Mouse (Mus musculus) liver, embryonic 14.5 days (tissue): Measurements from ENCODE around the gene Mrps23. TPM values are rescaled to one million over a fixed set of nuclear protein-coding genes. Genes with fewer than 3 reads are reported as not detected.

Experiments
- ATAC-seq: fragments of 200-750 bp; cut with Nextera tagmentation; 2 replicates; pipeline ENCODE4 v1.8.0; 2017; ENCODE audit warnings: moderate number of reproducible peaks, mild to moderate bottlenecking, moderate library complexity; ENCODE audit not compliant: insufficient read depth
- DNase-seq, 3 experiments: peaks; one replicate each; pipeline ENCODE4 v3.0.0-alpha.2; 2012 to 2013; ENCODE audit warnings: low read depth in 3 of 3, low spot score in 3 of 3
- H3K27ac ChIP-seq: fragments of 300-500 bp; sonication (generic); 2 replicates; pipeline ENCODE4 v1.5.1; 2014; ENCODE audit warnings: moderate library complexity, mild to moderate bottlenecking, control low read depth, inconsistent platforms
- H3K27me3 ChIP-seq: fragments of 300-500 bp; sonication (generic); 2 replicates; pipeline ENCODE4 v1.6.1; 2014; ENCODE audit warnings: mild to moderate bottlenecking, low read length, moderate library complexity; ENCODE audit not compliant: control insufficient read depth, insufficient read depth
- H3K36me3 ChIP-seq: fragments of 300-500 bp; sonication (generic); replicated peaks from 2 replicates; pipeline ENCODE4 v1.6.1; 2014; ENCODE audit warnings: low read depth; ENCODE audit not compliant: control insufficient read depth, insufficient read depth
- H3K4me1 ChIP-seq, 2 experiments: fragments of 200-500 bp in 1 of 2; fragments of 300-500 bp in 1 of 2; sonication (generic) in 1 of 2; replicated peaks; 2 replicates each; pipeline ENCODE4 v1.6.1; 2012 to 2014; ENCODE audit warnings: antibody characterized with exemption in 1 of 2, inconsistent platforms in 1 of 2, low read length in 1 of 2; ENCODE audit not compliant: control insufficient read depth in 2 of 2, insufficient read depth in 2 of 2
- H3K4me2 ChIP-seq: fragments of 300-500 bp; sonication (generic); 2 replicates; pipeline ENCODE4 v1.6.1; 2014; ENCODE audit warnings: low read depth, mild to moderate bottlenecking, control low read depth, moderate library complexity
- H3K4me3 ChIP-seq, 2 experiments: fragments of 200-500 bp in 1 of 2; fragments of 300-500 bp in 1 of 2; sonication (generic) in 1 of 2; 2 replicates each; pipeline ENCODE4 v1.5.1; 2012 to 2014; ENCODE audit warnings: low read depth in 2 of 2, low read length in 2 of 2, mild to moderate bottlenecking in 2 of 2, control low read depth in 1 of 2, inconsistent platforms in 1 of 2, moderate library complexity in 1 of 2; ENCODE audit not compliant: insufficient read depth in 1 of 2
- H3K9ac ChIP-seq: fragments of 300-500 bp; sonication (generic); replicated peaks from 2 replicates; pipeline ENCODE4 v1.6.1; 2014; ENCODE audit warnings: mild to moderate bottlenecking, control low read depth, moderate library complexity
- H3K9me3 ChIP-seq: fragments of 300-500 bp; sonication (generic); 2 replicates; pipeline ENCODE4 v1.6.1; 2016; ENCODE audit warnings: low read length, mixed read lengths; ENCODE audit not compliant: control insufficient read depth
- CTCF ChIP-seq: IDR thresholded peaks from 2 replicates; pipeline ENCODE4 v1.5.1; 2016; ENCODE audit warnings: antibody characterized with exemption, low read depth, control low read depth
- EP300 ChIP-seq: IDR thresholded peaks from 2 replicates; pipeline ENCODE4 v1.6.1; 2016; ENCODE audit warnings: antibody characterized with exemption, low read depth
- WGBS: fragments of 180-500 bp; shearing (Covaris S2); extraction: QIAGEN DNeasy Blood & Tissue Kit; methylation state at CpG from one replicate; pipeline ENCODE4 v1.1.7; 2014; ENCODE audit not compliant: insufficient replicate concordance; 5-methylcytosine and 5-hydroxymethylcytosine counted together
- polyA plus RNA-seq, 2 experiments: library from polyadenylated mRNA; depleted of rRNA in 1 of 2; stranded (reverse) in 1 of 2; unstranded in 1 of 2; fragments of >200 nt; fragmentation: Nextera tagmentation in 1 of 2; extraction: Ambion mirVana in 1 of 2; gene quantifications; 2 replicates each; pipeline versions ENCODE4 v1.2.1 to v1.2.3; 2012 to 2014

The Mrps23 gene
- polyA plus RNA-seq, 2 experiments, result 30.2 to 33.7 TPM

- TF ChIP-seq CTCF, result no peak
- TF ChIP-seq EP300, result no peak
- H3K27me3 ChIP-seq, result no peaks in the 10 kb centered on the region
- no peaks in the 10 kb centered on the region for H3K9me3 ChIP-seq
- H3K4me3 ChIP-seq, result no peak overlapping the region
- H3K4me1 ChIP-seq, result peaks cover 4 to 15% of the 10 kb centered on the region in 2 experiments; a peak in 3 of 4 replicates
- no peak overlapping the region for H3K4me2 ChIP-seq
- no peak overlapping the region for H3K9ac ChIP-seq
- H3K36me3 ChIP-seq, result no peaks in the 10 kb centered on the region
- DNase-seq, result no peak
- peak; percentile 33; the same call in 1 of the 2 replicates for ATAC-seq
- H3K27ac ChIP-seq, result no peak overlapping the region
- 12% methylated on average over 17 of the region's 17 CpGs for WGBS
Measured at GRCm38 (mm10) chr11:88233528-88234427, 29.6 kb downstream of the Mrps23 start.

DNA sequence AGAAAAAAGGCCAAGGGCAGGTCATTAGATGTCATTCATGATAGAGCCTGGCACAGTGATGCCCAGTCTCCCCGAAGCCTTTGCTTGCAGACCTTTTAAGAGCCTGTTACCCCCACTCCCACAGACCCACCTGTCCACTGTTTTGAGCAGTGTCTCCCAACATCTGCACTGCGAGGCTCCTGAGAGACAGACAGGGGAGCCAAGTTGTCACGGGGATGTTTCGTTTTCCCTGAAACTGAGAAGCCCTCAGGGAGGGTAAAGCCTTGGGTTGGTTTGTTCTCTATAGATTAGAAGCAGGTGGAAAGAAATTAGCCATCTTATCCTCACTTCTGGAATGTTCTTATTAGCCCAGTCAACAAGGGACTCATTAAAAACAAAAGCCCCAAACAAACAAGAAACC, 30.6 kb downstream of the Mrps23 start:
- WGBS, result 9% methylated on average over 4 of the region's 4 CpGs
- ATAC-seq, result no peak
- Histone ChIP-seq H3K9ac (no peak overlapping the region), H3K9me3 (no peaks in the 10 kb centered on the region), H3K4me1 (peaks cover 4 to 15% of the 10 kb centered on the region in 2 experiments; a peak in 3 of 4 replicates), H3K4me3 (no peak overlapping the region), H3K36me3 (no peaks in the 10 kb centered on the region), H3K27me3 (no peaks in the 10 kb centered on the region), H3K27ac (no peak overlapping the region), H3K4me2 (peak overlapping the region; percentile 16)
- DNase-seq, result no peak
- TF ChIP-seq CTCF, result no peak
- no peak for TF ChIP-seq EP300

GRCm38 (mm10) chr11:88235221-88236203, 31.3 kb downstream of the Mrps23 start:
- Histone ChIP-seq H3K9ac (no peak overlapping the region), H3K4me3 (0 out of 4 replicates have a peak overlapping the region, but pooled peaks of 1 of the 2 experiments have one; percentile 8), H3K9me3 (no peaks in the 10 kb centered on the region), H3K27ac (no peak overlapping the region), H3K4me1 (peaks cover 4 to 15% of the 10 kb centered on the region in 2 experiments; a peak in 3 of 4 replicates), H3K4me2 (peak overlapping the region; percentile 23), H3K27me3 (no peaks in the 10 kb centered on the region), H3K36me3 (no peaks in the 10 kb centered on the region)
- WGBS, result 24% methylated on average over 23 of the region's 23 CpGs
- TF ChIP-seq CTCF (no peak), EP300 (no peak)
- no peak for ATAC-seq
- no peak for DNase-seq

GRCm38 (mm10) chr11:88240275-88240674, 36.1 kb downstream of the Mrps23 start:
- no peaks in the 10 kb centered on the region for H3K9me3 ChIP-seq
- no peak for TF ChIP-seq EP300
- no peak for TF ChIP-seq CTCF
- DNase-seq, result no peak
- no peak overlapping the region for H3K4me2 ChIP-seq
- H3K4me1 ChIP-seq, result peaks cover 0 to 12% of the 10 kb centered on the region in 2 experiments; a peak in 1 of 4 replicates
- 75% methylated on average over 10 of the region's 10 CpGs for WGBS
- H3K36me3 ChIP-seq, result no peaks in the 10 kb centered on the region
- no peak overlapping the region for H3K9ac ChIP-seq
- H3K27me3 ChIP-seq, result no peaks in the 10 kb centered on the region
- H3K27ac ChIP-seq, result no peak overlapping the region
- H3K4me3 ChIP-seq, result no peak overlapping the region
- ATAC-seq, result no peak
